Mouse (Mus musculus) right cerebral cortex, postnatal 14 days (tissue): ENCODE measurements around the gene Zfp551.
A peak's percentile ranks its signal among the peaks of the same experiment; 100 is the strongest.

Experiments used
- DNase-seq: peaks from one replicate; pipeline ENCODE4 v3.0.0; 2022

Zfp551 gene

GRCm38 (mm10) chr7:12422245-12422849, at the start of gene Zfp551:
Gene Zfp551, minus strand, starts transcription at chr7:12422751.
- peak; percentile 52 for DNase-seq

- no peak for DNase-seq
Observed at GRCm38 (mm10) chr7:12422855-12423254, 304 bp upstream of the Zfp551 start.

- no peak for DNase-seq
Observed at GRCm38 (mm10) chr7:12421741-12422140, 810 bp downstream of the Zfp551 start.

- no peak for DNase-seq
Observed at GRCm38 (mm10) chr7:12369173-12369572, 53.4 kb downstream of the Zfp551 start, which contains the start of gene Vmn1r84. Gene Vmn1r84, minus strand, starts transcription at chr7:12369273.
